Mouse (Mus musculus) lung, adult 2 months (tissue): ENCODE measurements around the gene Ces1h.

Source experiments
- CTCF ChIP-seq: fragments of 200-500 bp; IDR thresholded peaks from 2 replicates; pipeline ENCODE4 v1.5.1; 2011; ENCODE audit warnings: mild to moderate bottlenecking, low read length, control low read depth; ENCODE audit not compliant: insufficient read depth
- POLR2A ChIP-seq: fragments of 200-500 bp; IDR thresholded peaks from 2 replicates; pipeline ENCODE4 v1.6.1; 2011; ENCODE audit warnings: low read depth, mild to moderate bottlenecking, control low read depth, low read length, borderline replicate concordance; ENCODE audit errors: extremely low read depth

- TF ChIP-seq CTCF (no peak), POLR2A (no peak)
Observed at GRCm38 (mm10) chr8:93360113-93360512, 19.4 kb downstream of the Ces1h start.
